Mouse (Mus musculus): ENCODE measurements at regions not wholly inside any gene's neighbourhood (a gene's known extent, or its start where the extent isn't known, plus 50 kb on each side); places are given as distances from the start of the nearest gene placed in this dataset.

GRCm38 (mm10) chr14:76263682-76264081, 151.1 kb upstream of the Tsc22d1 start:
- H3K79me2 ChIP-seq (ENCODE audit: control insufficient read depth, insufficient read depth, low read length, poor library complexity): no peaks in the 10 kb centered on the region
- no peak overlapping the region for H3K4me3 ChIP-seq (ENCODE audit: control insufficient read depth in 1 of 2, insufficient read depth in 1 of 2, low read depth in 2 of 2, low read length in 2 of 2)
- no peaks in the 10 kb centered on the region for H3K9me3 ChIP-seq (replicated peaks; ENCODE audit: insufficient read depth, low read length)
- H3K9ac ChIP-seq (ENCODE audit: control insufficient read depth, low read depth, low read length, poor library complexity, severe bottlenecking): no peak overlapping the region
- H3K4me1 ChIP-seq (ENCODE audit: control insufficient read depth in 1 of 2, insufficient read depth in 2 of 2, low read length in 2 of 2): no peaks in the 10 kb centered on the region
- no peak for TF ChIP-seq USF2 (IDR thresholded peaks at IDR 0.05; ENCODE audit: borderline replicate concordance in 1 of 2, insufficient read depth in 1 of 2, low read depth in 1 of 2, low read length in 2 of 2)
- no peak for TF ChIP-seq MAFK (IDR thresholded peaks at IDR 0.05; ENCODE audit: borderline replicate concordance, low read depth, low read length)
- TF ChIP-seq USF1 (IDR thresholded peaks at IDR 0.05; ENCODE audit: low read depth, low read length): no peak
- no peak for TF ChIP-seq SIN3A (IDR thresholded peaks at IDR 0.05; ENCODE audit: low read length)
- no peak for TF ChIP-seq ZKSCAN1 (IDR thresholded peaks at IDR 0.05; ENCODE audit: low read depth, low read length)
- no peak for TF ChIP-seq UBTF (IDR thresholded peaks at IDR 0.05; ENCODE audit: borderline replicate concordance, insufficient read depth, low read depth, low read length)
- TF ChIP-seq CHD1 (IDR thresholded peaks at IDR 0.05; ENCODE audit: low read depth, low read length): no peak
- TF ChIP-seq ZC3H11A (IDR thresholded peaks at IDR 0.05; ENCODE audit: low read depth, low read length): no peak
- TF ChIP-seq MYB (IDR thresholded peaks at IDR 0.05; ENCODE audit: low read depth, low read length): no peak
- TF ChIP-seq TCF12 (IDR thresholded peaks at IDR 0.05; ENCODE audit: low read depth, low read length): no peak
- no peak for TF ChIP-seq ELF1 (IDR thresholded peaks at IDR 0.05; ENCODE audit: low read depth, low read length)
- no peak for TF ChIP-seq TAL1 (IDR thresholded peaks at IDR 0.05; ENCODE audit: low read length)
- TF ChIP-seq MXI1 (IDR thresholded peaks at IDR 0.05; ENCODE audit: low read depth, low read length): no peak
- no peak for TF ChIP-seq POLR2AphosphoS2 (IDR thresholded peaks at IDR 0.05; ENCODE audit: low read length)
- no peak for TF ChIP-seq ETS1 (IDR thresholded peaks at IDR 0.05; ENCODE audit: low read depth, low read length)
- no peak for TF ChIP-seq NELFE (IDR thresholded peaks at IDR 0.05; ENCODE audit: low read depth, low read length)
- TF ChIP-seq NRF1 (IDR thresholded peaks at IDR 0.05; ENCODE audit: insufficient read depth, low read depth, low read length, poor library complexity, severe bottlenecking): no peak
- no peak for TF ChIP-seq ZMIZ1 (IDR thresholded peaks at IDR 0.05; ENCODE audit: low read depth, low read length)
- no peak for TF ChIP-seq POLR2A (IDR thresholded peaks at IDR 0.05; ENCODE audit: control insufficient read depth in 1 of 2, insufficient read depth in 1 of 2, low read depth in 1 of 2, low read length in 2 of 2, poor library complexity in 1 of 2)
- DNase-seq (ENCODE audit: low read depth, low spot score): no peak
- H3K27ac ChIP-seq (ENCODE audit: control insufficient read depth, low read depth, low read length): no peak overlapping the region
- H3K27me3 ChIP-seq (ENCODE audit: control insufficient read depth in 1 of 2, insufficient read depth in 2 of 2, low read length in 2 of 2): no peaks in the 10 kb centered on the region
- no peaks in the 10 kb centered on the region for H3K36me3 ChIP-seq (ENCODE audit: control insufficient read depth in 1 of 2, insufficient read depth in 2 of 2, low read length in 2 of 2)

- H3K36me3 ChIP-seq (ENCODE audit: control insufficient read depth in 1 of 2, insufficient read depth in 2 of 2, low read length in 2 of 2): no peaks in the 10 kb centered on the region
- H3K27me3 ChIP-seq (ENCODE audit: control insufficient read depth in 1 of 2, insufficient read depth in 2 of 2, low read length in 2 of 2): no peaks in the 10 kb centered on the region
- no peak for DNase-seq (ENCODE audit: low read depth, low spot score)
- H3K4me1 ChIP-seq (ENCODE audit: control insufficient read depth in 1 of 2, insufficient read depth in 2 of 2, low read length in 2 of 2): no peaks in the 10 kb centered on the region
- no peak overlapping the region for H3K4me3 ChIP-seq (ENCODE audit: control insufficient read depth in 1 of 2, insufficient read depth in 1 of 2, low read depth in 2 of 2, low read length in 2 of 2)
- no peaks in the 10 kb centered on the region for H3K9me3 ChIP-seq (replicated peaks; ENCODE audit: insufficient read depth, low read length)
- H3K9ac ChIP-seq (ENCODE audit: control insufficient read depth, low read depth, low read length, poor library complexity, severe bottlenecking): no peak overlapping the region
- no peaks in the 10 kb centered on the region for H3K79me2 ChIP-seq (ENCODE audit: control insufficient read depth, insufficient read depth, low read length, poor library complexity)
- no peak overlapping the region for H3K27ac ChIP-seq (ENCODE audit: control insufficient read depth, low read depth, low read length)
- TF ChIP-seq MAFK (IDR thresholded peaks at IDR 0.05; ENCODE audit: borderline replicate concordance, low read depth, low read length): no peak
- no peak for TF ChIP-seq CHD2 (IDR thresholded peaks at IDR 0.05; ENCODE audit: low read length)
- TF ChIP-seq TAL1 (IDR thresholded peaks at IDR 0.05; ENCODE audit: low read length): no peak
- TF ChIP-seq ZMIZ1 (IDR thresholded peaks at IDR 0.05; ENCODE audit: low read depth, low read length): no peak
- TF ChIP-seq E2F4 (IDR thresholded peaks at IDR 0.05; ENCODE audit: borderline replicate concordance, low read depth, low read length): no peak
- TF ChIP-seq KAT2A (conservative IDR thresholded peaks at IDR 0.05; ENCODE audit: low read depth, low read length): no peak
- no peak for TF ChIP-seq POLR2A (IDR thresholded peaks at IDR 0.05; ENCODE audit: control insufficient read depth in 1 of 2, insufficient read depth in 1 of 2, low read depth in 1 of 2, low read length in 2 of 2, poor library complexity in 1 of 2)
- TF ChIP-seq TCF12 (IDR thresholded peaks at IDR 0.05; ENCODE audit: low read depth, low read length): no peak
- no peak for TF ChIP-seq MAZ (IDR thresholded peaks at IDR 0.05; ENCODE audit: low read depth, low read length)
- TF ChIP-seq TBP (IDR thresholded peaks at IDR 0.05; ENCODE audit: low read depth, low read length): no peak
- no peak for TF ChIP-seq GATA1 (IDR thresholded peaks at IDR 0.05; ENCODE audit: low read depth, low read length)
- no peak for TF ChIP-seq JUND (IDR thresholded peaks at IDR 0.05; ENCODE audit: low read depth, low read length)
- TF ChIP-seq MYB (IDR thresholded peaks at IDR 0.05; ENCODE audit: low read depth, low read length): no peak
- no peak for TF ChIP-seq POLR2AphosphoS2 (IDR thresholded peaks at IDR 0.05; ENCODE audit: low read length)
- TF ChIP-seq NRF1 (IDR thresholded peaks at IDR 0.05; ENCODE audit: insufficient read depth, low read depth, low read length, poor library complexity, severe bottlenecking): no peak
Measured at GRCm38 (mm10) chr14:76265819-76266218, 148.9 kb upstream of the Tsc22d1 start.
